Mouse (Mus musculus) gastrocnemius, postnatal 14 days (tissue): ENCODE data around the gene Med10. TPM values are rescaled to one million over a fixed set of nuclear protein-coding genes. Genes with fewer than 3 reads are reported as not detected.

ENCODE experiments used
- DNase-seq: peaks from one replicate; pipeline ENCODE4 v3.0.0; 2021; ENCODE audit warnings: mixed read lengths
- intact Hi-C: fragments of 180-260 bp; cut with DNase I; formaldehyde crosslinking; loops from one replicate; pipeline ENCODE4 v1.15.1; 2025; ENCODE audit warnings: low total_unique reads
- long read RNA-seq, 2 experiments: library from polyadenylated mRNA; stranded (forward); transcript quantifications; one replicate each; pipeline ENCODE4 v2.0.0; 2021
- total RNA-seq, 2 experiments: library from RNA; stranded (reverse); gene quantifications; 2 replicates each; pipeline ENCODE4 v1.2.3; 2021

The Med10 gene
- 10 to 100 TPM; 13.9 to 14.6 TPM for total RNA-seq
- long read RNA-seq, experiment 1, full-length matches to known transcripts, result 11 of 12 reads
- long read RNA-seq, experiment 1, partial matches to known transcripts, result 0 of 12 reads
- long read RNA-seq, experiment 1, other reads (novel, unspliced or antisense), result 1 of 12 reads
- long read RNA-seq, experiment 2, transcript Med10-201 (4 exons, 913 nt), result major isoform, 7 of 11 reads
- long read RNA-seq, experiment 2, partial matches to known transcripts, result 1 of 11 reads
- long read RNA-seq, experiment 2, other reads (novel, unspliced or antisense), result 2 of 11 reads

- intact Hi-C loops, result no loop called here
- DNase-seq, result no peak
Observed at GRCm38 (mm10) chr13:69802095-69802494, at the start of gene Med10. TSS of gene Med10 (plus strand) at chr13:69802395.

GRCm38 (mm10) chr13:69752875-69753274 lies 49.3 kb upstream of the Med10 start:
- no peak for DNase-seq
- intact Hi-C loops, result no loop called here

DNA sequence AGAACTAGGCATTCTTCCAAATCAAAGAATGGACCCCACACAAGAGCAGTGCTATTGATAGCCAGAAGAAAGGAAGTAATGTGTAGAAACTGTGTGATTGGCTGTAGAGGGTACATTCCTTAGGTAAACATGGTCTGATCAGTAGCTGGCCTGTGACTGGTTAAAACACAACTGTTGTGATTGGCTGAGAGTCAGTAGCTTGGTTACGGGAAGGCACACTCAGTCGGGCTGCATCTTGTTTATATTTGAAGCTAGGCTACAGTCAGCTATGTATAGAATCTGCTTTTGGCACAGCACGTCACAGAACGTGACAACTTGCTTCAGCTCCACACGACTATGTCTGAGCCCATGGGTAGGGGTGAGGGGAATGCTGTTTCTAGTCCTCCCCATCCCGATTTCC lies 43.2 kb upstream of the Med10 start:
- intact Hi-C loops, result no loop called here

DNA sequence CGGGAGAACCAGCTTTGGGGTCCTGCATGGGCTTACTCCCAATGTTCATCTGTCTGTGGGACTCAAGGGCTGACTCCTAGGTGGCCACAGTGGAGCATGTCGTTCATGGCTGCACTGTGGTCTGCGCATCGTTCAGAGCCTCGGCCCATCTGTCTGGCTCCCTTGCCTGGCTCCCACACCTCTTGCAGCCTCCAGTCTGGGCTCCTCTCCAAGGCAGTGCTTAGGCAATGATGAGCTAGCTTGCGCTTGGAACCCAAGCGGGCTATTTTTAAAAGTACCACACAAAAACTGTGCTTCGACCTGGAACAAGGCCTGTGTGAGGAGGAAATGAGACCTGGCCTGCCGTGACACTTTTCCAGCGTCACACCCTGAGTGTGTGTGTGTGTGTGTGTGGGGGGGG lies 40.8 kb upstream of the Med10 start:
- peak; percentile 76 for DNase-seq
- intact Hi-C loops, result no loop called here

More for the DNA sequence above, 43.2 kb upstream of the Med10 start:
- DNase-seq, result no peak

GRCm38 (mm10) chr13:69764646-69765045 lies 37.5 kb upstream of the Med10 start:
- no peak for DNase-seq
- intact Hi-C loops, result no loop called here

DNA sequence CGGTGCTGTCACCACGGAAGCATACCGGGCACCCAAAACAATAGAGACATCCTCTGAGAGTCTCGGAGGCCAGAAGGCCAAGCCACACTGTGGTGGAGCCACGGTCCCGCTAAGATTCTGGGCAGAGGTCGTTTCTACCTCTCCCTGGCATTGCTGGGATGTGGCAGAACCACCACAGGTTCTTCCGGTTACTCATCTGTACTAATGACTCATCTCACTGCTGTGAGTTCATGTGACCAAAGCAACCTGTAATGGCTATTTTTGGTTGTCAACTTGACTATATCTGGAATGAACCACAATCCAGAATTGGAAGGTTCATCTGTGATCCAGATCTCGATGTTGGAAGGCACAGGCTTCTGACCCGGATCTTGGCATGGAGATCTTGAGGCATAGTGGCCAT lies 34.0 kb upstream of the Med10 start:
- no peak for DNase-seq
- intact Hi-C loops, result no loop called here

GRCm38 (mm10) chr13:69770538-69771456 lies 31.4 kb upstream of the Med10 start:
- intact Hi-C loops, result no loop called here
- no peak for DNase-seq

DNA sequence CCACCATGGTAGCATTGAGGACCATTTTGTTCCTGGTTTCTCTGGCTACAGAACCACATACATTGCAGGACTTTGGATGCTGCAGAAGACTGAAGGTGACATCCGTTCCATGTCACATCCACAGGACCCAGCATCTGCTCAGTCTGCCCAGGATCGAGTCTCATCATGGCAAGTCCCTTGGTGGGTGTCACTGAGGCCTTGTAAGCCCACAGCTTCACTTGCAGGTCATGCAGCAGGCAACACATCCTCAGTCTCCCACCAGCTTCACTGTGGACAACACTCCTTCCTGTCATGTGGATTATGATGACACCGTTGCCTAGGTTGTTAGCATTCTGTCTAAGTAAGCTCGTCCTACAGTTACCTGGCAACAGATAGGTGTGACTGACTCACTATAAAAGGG lies 29.8 kb upstream of the Med10 start:
- no peak for DNase-seq
- intact Hi-C loops, result no loop called here

- no peak for DNase-seq
- intact Hi-C loops, result no loop called here
Observed at GRCm38 (mm10) chr13:69778221-69778620, 24.0 kb upstream of the Med10 start.

DNA sequence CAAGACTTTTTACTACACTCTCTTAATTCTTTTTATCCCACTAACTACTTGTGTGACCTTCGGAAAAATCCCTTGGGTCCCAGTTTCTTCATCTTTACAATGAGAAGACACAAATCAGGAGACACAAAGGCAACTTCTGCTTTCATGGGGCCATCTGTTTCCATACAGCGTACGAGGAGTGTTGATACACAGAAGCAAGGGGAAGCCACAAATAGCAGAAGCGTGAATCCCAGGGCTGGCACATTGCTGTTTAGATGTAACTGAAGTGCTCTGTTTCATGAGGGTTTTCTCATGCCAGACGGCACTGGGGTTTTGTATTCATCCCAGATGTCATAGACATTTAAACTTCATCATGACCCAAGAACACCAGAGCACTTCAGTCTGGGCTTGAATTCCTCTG lies 13.5 kb upstream of the Med10 start:
- DNase-seq, result no peak
- intact Hi-C loops, result no loop called here

GRCm38 (mm10) chr13:69791814-69792213 lies 10.4 kb upstream of the Med10 start:
- intact Hi-C loops, result no loop called here
- no peak for DNase-seq

DNA sequence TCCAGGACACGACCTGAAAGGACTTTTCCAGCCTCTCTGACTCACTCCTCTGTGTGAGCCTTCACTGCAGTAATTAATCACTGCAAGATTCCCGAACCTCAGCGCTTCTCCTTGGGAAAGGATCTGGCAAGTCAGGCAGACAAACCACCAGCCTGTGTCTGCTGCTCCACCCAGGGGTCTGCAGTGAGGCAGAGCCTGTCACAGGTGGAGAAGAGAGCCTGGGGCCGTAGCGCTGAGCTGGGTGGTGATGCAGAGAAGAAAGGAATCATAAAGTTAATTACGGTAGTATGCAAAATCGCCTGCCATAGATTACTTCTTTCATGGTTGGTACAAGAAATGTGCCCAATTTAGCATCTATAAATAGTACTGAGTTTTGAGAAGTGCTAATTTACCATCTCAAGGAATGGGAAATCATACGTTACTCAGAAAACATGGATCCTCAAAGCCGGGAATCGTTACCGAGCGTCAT lies 9.6 kb upstream of the Med10 start:
- intact Hi-C loops, result no loop called here
- no peak for DNase-seq

DNA sequence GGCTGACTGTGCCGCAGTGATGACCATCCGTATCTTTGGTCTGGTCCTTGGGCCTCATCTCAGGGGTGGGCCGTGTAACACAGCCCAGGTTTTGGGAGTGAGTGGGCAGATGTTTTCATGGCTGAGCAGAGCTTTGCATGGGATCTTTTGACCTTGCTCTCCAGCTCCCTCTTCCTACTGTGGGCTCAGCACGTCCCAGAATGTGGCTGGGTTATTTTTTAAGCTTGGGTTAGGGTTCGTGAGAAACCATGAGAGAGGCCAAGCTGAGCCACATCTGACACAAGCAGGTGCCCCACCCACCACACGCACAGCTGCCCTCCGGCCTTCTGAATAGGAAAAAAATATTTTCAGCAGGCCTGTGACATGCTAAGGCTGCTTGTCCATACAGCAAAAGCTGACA lies 7.4 kb upstream of the Med10 start:
- intact Hi-C loops, result no loop called here
- no peak for DNase-seq

GRCm38 (mm10) chr13:69809681-69810611 lies 7.8 kb downstream of the Med10 start:
- DNase-seq, result peak; percentile 87
- intact Hi-C loops, result no loop called here

DNA sequence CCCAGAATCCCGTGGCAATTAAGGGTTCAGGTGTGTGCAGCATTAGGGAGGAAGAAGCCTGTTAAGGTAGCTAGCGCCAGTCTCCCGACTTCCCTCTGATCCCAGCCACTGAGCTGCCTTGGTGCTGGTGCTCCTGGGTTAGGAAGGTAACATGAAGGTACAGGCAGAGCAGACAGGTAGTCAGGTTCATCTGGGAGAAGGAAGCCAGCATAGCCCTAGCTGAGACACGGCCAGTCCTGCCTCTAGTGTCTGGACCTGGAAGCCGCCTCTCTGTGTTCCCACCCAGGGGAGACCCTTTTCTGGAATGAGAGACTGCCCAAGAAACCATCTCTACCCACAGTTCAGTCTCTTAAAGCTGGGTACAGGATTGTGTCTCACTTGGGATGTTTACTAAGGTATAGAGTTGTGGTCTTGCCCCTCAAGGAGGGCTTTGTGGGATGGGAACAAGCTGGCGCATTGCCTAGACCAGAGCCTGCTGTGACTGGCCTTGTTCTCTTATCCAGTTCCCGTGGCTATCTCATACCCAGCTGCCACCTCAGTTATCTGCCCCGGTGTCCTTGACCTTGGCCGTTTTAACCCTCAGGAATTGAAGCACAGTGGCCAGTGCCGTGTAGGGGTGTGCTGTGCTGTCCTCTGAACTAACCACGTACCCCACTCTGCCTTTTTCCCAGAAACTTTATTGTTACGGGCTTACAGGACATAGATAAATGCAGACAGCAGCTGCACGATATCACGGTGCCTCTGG lies 8.9 kb downstream of the Med10 start:
- DNase-seq, result no peak
- intact Hi-C loops, result no loop called here

DNA sequence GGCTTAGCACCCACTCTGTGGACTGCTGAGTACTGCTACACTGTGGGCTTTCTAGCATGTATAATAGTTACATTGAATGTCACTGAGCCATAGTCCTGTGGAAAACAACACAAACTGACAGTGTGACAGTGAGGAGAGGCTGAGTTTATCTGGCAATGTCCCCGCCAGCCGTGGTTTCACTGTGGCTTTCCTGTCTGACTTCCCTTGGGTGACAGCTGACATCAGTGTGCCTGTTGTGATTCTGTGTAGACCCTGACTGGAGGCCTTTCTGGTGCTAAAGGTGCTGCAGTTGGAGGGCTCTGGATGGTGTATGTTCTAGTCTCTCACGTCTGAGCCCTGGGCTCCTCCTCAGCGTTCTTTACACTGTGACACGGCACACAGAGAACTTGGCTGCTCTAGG lies 11.7 kb downstream of the Med10 start:
- intact Hi-C loops, result no loop called here

DNA sequence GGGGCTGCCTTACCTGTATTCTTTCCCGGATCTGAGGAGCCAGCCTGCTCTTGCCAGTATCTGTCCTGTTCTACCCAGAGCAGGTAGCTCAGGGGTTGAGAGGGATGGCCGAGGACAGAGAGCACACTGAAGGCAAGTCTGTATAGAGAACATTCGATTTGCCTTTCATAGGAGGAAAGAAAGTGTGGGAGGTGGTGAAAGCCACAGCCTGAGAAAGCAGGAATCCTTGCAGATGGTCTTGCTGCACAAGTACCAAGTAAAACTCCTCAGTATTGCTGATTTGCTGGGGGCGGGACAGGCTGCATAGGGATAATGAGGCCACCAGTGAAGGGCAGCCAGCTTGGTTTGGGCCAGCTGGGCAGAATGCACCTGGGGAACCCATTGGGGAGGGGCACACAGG lies 16.1 kb downstream of the Med10 start:
- DNase-seq, result no peak
- intact Hi-C loops, result no loop called here

More for the DNA sequence above, 11.7 kb downstream of the Med10 start:
- DNase-seq, result no peak

DNA sequence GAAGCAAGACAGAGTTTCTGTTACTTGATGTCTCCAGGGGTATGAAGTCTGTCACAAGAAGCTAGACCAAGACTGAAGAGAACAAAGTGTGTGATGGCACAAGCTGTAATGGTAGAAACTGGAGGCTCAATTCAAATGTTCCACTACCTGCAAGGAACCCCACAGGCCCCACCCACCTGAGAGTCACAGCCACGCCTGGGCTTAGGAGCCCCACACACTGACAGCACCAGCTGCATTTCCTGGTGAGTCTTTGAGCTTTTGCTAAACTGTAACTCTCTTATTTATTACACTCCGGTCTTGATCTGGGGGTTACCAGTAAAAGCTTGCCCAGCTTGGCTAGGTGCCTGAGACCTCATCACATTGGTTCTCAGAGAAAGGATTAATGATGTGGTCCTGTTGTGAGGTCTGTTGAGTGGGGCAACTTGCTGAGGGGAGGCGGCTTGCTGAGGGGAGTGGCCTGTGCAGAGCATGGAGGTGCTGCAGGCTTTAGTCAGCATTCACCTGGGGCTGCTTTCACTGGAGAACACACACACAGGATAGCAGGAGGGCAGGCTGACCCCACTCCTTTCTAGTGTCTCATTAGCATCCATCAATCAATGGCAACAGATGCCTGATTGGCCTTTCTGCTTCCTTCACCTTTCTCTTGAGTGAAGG lies 19.1 kb downstream of the Med10 start:
- intact Hi-C loops, result no loop called here
- DNase-seq, result no peak
